Mouse (Mus musculus) G1E-ER4 (cell line): ENCODE results near the gene Synpo2. TPM values are rescaled to one million over a fixed set of nuclear protein-coding genes. Genes with fewer than 3 reads are reported as not detected.

ENCODE experiments used
- GATA1 ChIP-seq: IDR thresholded peaks from one replicate; pipeline ENCODE4 v1.8.0; 2012; ENCODE audit warnings: low read length, inconsistent platforms
- polyA plus RNA-seq: library from polyadenylated mRNA; stranded (reverse); fragments of >175 nt; gene quantifications from 2 replicates; pipeline ENCODE4 v1.2.3, GENCODE M21; 2012

Synpo2 gene
- polyA plus RNA-seq, 1 experiment: 0.11 TPM

- no peak for TF ChIP-seq GATA1
Measured at GRCm38 (mm10) chr3:123178420-123178819, 57.5 kb downstream of the Synpo2 start.

DNA sequence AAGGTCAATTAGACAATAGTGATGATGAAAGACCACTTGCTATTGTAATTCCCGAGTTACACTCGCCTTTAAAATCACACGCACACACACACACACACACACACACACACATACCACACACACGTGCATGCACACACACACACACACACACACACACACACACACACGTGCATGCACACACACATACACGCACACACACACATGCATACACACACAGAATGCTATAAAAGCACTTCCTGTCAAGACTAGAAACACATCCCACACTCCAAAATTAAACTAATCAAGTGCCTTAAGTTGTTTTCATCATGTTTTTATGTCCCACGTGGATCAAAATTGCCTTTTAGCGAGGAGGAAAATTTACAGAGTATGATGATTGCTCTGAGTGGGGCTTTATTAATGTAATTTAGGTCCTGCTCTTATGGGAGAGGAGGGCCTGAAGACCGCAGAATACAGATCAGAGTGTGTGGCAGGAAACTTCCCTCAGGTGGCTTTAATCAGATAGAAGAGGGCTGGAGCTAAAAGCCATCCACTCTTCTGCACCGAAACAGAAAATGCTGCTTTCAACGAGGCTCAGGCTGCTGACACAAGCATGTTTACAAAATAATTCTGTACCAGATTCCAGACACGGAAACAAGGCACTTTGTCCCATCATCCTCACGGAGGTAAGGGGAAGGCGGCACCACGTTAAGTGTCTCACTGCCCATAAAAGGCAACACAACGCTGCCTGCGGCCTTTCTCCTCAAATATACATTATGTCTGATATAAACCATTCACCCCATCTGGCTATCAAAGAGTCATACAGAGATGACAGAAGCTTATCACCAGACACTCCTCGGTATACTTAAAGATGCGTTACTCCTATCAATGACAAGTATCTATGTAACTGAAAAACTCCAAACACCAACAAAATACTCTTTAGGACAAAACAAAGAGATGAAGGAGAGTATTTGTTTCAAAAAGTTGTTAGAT is 59.3 kb downstream of the Synpo2 start:
- no peak for TF ChIP-seq GATA1

DNA sequence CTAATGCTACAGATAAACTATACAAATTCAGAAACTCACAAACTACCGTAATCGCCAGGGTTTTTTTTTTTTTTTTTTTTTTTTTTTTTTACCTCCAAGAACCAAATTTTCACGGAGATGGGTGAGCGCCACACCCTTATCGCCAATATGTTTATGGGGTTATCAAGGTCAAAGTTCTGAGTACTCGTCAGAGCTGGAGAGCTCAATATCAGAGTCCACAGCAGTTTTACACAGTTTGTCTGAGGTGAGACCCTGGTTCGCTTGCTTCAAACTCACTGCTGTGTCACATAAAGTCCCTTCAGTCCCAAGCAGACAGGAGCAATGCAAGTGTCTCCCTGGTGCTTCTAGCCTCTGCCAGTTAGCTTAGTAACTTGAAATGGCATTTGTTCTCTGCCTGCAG is 60.8 kb downstream of the Synpo2 start:
- TF ChIP-seq GATA1: no peak

GRCm38 (mm10) chr3:123174379-123174697 is 61.6 kb downstream of the Synpo2 start:
- TF ChIP-seq GATA1: no peak

DNA sequence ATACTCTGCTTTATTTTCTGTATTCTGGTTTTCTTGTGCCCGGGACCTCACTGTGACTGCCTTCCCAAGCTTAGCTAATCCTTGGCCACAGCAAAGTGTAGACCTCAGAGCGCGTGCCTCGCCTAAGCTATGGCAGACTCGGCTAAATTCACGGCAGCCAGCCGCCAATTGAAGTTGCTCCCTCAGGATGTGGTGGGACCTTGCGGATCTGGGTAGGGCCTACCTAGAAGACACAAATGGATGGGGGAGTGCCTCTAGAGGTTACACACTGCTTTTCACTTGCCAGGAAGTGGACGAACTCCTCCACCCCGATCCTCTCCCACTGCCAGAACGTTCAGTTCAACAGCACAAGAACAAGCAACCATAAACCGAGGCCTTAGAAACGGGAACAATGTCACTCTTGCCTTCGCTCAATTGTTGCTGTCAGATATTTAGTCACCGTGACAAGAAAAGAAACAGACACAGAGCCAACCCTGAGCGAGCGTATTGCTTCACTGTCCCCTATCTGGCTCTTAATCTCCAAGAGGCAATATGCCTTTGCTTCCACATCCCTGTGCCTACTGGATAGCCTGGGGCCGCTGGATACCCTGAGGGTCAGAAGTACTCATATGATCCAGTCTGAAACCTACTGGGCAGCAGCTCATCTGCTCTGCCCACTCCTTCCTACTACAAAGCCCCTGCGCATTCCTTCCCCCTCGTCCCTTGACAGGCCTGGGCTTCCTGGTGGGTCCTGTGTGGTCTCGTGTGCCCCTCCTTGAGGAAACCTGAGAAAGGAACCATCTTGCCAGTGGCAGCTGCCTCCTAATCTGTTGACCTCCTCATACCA is 62.2 kb downstream of the Synpo2 start:
- TF ChIP-seq GATA1: no peak

DNA sequence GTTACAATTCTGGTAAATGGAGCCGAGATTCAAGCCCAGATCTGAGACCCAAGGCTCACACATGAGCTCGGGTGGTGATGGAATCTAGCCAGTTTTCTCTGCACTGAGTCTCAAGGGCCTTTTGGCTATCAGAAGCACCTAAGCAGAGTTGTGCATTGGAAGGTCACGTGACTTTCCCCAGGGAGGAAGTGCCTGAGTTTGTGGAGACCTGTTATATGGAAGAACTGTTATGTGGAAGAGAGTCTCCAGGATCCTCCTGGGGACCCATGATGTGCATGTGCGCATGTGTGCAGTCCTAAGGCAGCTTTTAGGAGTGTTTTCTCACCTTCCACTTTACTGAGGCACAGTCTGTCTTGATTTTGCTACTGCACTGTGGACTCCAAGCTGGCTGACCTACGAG is 63.8 kb downstream of the Synpo2 start:
- TF ChIP-seq GATA1: no peak

GRCm38 (mm10) chr3:123169398-123169797 is 66.6 kb downstream of the Synpo2 start:
- TF ChIP-seq GATA1: no peak

DNA sequence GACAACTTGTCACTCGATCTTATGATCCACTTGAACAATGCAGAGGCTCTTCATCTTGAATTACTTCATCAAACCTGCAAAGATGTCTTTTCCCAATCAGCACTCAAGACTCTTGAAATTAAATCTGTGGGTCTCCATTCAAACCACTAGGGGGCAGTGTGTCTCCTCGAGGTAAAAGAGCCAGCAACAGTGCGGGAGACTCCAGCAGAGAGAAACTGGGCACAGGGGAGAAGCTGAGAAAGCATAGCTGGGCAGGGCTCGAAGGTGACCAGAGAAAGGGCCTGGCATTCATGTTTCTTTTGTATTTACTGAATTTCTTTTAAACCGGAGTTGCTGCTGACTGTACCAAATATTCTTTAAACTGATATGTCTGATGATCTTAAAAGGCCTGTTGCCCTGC is 67.1 kb downstream of the Synpo2 start:
- TF ChIP-seq GATA1: no peak

DNA sequence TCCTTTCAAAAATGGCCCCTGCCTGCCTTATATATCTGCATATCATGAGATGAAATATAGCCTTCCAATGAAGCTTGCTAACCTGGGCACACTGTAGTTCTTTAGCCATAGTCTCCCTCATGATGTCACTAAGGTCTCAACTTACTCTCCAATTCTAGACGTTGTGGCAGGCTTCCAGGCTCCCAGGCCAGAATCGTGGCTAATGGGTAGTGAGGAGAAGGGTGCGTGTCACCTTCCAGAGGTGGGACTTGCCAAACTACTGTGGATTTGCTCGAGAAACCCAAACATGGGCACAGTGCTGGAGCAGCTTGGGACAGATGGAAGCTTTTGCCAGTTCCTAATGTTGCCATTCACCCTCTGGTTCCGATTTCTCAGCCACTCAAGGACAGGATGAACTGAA is 69.5 kb downstream of the Synpo2 start:
- TF ChIP-seq GATA1: no peak

- TF ChIP-seq GATA1: no peak
Measured at GRCm38 (mm10) chr3:123164183-123164582, 71.8 kb downstream of the Synpo2 start.

DNA sequence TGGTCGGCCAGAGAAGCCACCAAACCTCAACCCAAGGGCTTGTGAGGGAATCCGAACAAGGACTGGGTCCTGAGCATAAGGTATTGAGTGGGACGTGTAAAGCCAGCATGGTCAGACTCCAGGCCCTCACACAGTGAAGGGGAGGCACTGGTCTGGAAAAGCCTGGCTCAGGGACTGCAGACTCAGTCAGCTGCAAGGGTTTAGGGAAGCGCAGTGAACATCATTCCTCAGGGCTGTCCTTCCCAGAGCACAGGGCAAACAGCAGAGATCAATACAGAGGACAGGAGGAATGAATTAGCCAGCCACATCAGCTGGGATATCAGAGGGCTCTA is 72.8 kb downstream of the Synpo2 start:
- TF ChIP-seq GATA1: no peak

DNA sequence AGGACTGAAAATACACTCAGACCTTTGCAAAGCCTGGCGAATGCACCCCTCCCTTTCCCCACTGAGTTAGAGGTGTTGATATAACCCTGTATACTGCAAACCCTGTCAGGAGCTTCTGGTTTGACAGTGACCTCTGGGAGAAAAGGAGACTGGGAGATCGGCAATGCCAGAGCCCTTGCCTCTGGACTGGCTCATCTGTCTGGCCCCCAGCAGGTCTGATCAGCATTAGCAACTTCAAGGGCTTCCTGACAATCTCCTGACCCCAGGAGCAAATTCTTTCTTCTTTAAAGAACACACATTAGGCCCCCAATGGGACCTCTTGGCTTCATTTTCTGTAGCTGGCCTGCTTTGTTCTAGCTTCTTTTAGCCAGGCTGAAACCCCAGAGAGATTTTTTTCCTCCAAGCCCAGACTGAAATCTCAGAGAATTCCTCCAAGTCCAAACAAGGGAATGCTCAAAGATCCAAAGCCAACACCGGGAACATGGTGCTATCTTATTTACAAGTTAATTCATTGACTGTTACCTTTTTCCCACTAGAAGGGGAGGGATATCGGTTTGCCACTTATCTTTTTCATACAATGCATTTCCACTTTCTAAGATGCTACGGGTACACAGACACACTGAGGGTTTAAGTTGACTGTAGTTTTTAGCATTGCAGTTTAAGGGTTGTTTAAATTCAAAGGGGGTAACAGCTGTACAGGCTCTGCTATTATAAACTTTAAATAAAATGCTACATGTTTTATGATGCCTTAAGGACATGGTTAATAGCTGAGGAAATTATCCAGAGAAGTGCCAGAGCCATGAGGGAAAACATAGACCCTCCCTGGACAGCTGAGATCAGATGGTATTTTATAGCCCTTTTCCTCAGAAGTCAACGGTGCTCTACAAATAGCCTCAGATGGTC is 73.4 kb downstream of the Synpo2 start:
- TF ChIP-seq GATA1: no peak

DNA sequence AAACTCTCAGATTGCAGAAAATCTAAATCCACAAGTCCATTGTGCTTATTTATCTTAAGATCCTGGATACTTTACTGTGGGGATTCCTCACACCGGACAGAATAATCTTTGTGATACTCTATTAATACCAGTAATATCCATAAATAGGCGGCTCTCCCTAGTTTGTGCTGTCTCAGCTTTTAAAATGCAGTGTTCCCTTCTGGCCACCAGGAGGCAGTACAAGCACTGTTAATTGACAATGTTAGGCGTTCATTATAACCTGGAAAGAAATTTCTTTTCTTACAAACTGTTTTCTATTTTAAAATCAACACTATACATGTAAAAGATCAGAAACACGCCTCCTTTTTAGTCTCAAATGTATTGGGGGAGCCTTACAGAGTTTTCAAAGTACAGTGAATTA is 75.2 kb downstream of the Synpo2 start:
- TF ChIP-seq GATA1: no peak

DNA sequence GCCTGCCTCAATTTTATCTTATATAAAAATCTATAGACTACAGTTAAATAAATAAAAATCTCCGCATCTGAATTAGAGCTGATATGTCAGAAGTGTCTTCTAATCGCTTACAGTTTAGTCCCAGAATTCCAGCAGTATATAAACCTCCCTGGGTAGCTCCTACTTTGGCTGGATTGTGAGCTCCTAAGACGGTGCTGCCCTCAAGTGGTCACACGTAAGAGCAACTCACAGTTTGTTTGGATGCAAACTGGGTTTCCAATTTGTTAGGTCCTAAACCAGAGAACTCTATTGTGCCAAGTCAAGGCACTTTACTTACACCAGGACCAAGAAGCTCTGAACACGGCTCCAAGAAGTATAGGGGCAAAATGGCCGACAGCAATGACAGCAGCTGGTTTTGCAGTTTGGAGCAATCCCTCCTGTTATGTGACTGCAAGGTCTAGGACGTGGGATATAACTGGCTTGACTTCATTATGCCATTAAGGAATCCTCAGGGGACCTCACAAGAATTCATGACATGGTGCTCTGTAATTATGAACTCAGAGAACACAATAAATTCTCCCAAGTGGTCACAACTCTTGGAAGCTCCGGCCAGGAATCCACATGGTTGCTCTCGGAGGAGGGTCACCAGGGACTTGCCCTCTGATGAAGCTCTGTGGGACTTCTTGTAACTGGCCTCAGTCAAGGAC is 76.7 kb downstream of the Synpo2 start:
- TF ChIP-seq GATA1: no peak

DNA sequence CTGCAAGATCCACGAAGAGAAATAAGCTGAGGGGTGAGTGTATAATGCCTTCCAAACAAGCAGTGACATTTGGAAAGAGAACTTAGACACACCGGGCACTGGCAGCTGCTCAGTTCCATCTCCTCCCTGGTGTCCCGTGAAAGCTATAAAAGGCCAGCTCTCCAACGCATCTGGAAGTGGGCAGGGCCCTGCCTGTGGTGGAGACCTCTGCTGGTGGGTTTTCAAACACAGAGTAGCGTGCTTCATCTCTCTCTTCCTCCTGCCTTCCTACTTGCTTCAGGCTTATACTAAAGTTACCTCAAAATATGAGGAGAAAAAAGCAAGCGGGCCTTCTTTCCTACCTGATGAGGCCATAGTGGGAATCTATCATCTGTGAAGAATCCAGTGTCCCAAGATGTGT is 77.4 kb downstream of the Synpo2 start:
- no peak for TF ChIP-seq GATA1
